Comparison of ENCODE assay signal across 17 mouse cellular contexts in genomic region chr15:27282279-27282678, GRCm38 (mm10).
DNase-seq lines count a peak whose midpoint lies in the region; ATAC-seq and TF ChIP-seq lines count a peak whose summit lies in the region.
"Had no signal": no experiment of that assay in that cellular context is flagged by ENCODE, and none has a peak within 500 bp of the region (broad histone marks: within the 10 kb centered on the region; RNA-seq: fewer than 3 reads in every experiment).

No protein-coding gene starts in this region.

- no peaks in the 10 kb centered on the region; the same call in 1 of the 2 replicates for H3K9me3 ChIP-seq in lung, embryonic 14.5 days (ENCODE audit: low read depth, low read length)
- peaks cover 9% of the 10 kb centered on the region; the same call in 1 of the 2 replicates for H3K9me3 ChIP-seq in ES-E14 (ENCODE audit: control insufficient read depth, insufficient read depth, low read depth, low read length)
- H3K9me3 ChIP-seq in heart, embryonic 10.5 days = no peaks in the 10 kb centered on the region
- H3K9me3 ChIP-seq: embryonic facial prominence, embryonic 12.5 days had no signal

- no peak overlapping the region for H3K4me3 ChIP-seq in gastrocnemius, adult 2 months
- no peak overlapping the region for H3K4me3 ChIP-seq in lung, embryonic 14.5 days (ENCODE audit: low read depth, low read length)
- no peak overlapping the region for H3K4me3 ChIP-seq in ES-E14 (ENCODE audit: insufficient read depth in 1 of 2, low read depth in 1 of 2, low read length in 2 of 2, poor library complexity in 1 of 2, severe bottlenecking in 1 of 2)
- H3K4me3 ChIP-seq in heart, embryonic 10.5 days = no peak overlapping the region
- H3K4me3 ChIP-seq: embryonic facial prominence, embryonic 12.5 days; forebrain, embryonic 10.5 days; limb, embryonic 12.5 days had no signal

- H3K36me3 ChIP-seq in lung, embryonic 14.5 days (ENCODE audit: insufficient read depth) = no peaks in the 10 kb centered on the region
- no peaks in the 10 kb centered on the region for H3K36me3 ChIP-seq in ES-E14 (ENCODE audit: control insufficient read depth, insufficient read depth, low read length, poor library complexity, severe bottlenecking)
- no peaks in the 10 kb centered on the region for H3K36me3 ChIP-seq in heart, embryonic 10.5 days
- H3K36me3 ChIP-seq: embryonic facial prominence, embryonic 12.5 days; forebrain, embryonic 10.5 days; limb, embryonic 12.5 days had no signal

- no peak for ATAC-seq in lung, embryonic 14.5 days (ENCODE audit: insufficient read depth)

- no peak overlapping the region for H3K9ac ChIP-seq in lung, embryonic 14.5 days
- no peak overlapping the region for H3K9ac ChIP-seq in ES-E14 (ENCODE audit: insufficient read depth, low read depth, low read length, poor library complexity, severe bottlenecking)
- H3K9ac ChIP-seq: embryonic facial prominence, embryonic 12.5 days; limb, embryonic 12.5 days had no signal

- no peaks in the 10 kb centered on the region for H3K27me3 ChIP-seq in lung, embryonic 14.5 days (ENCODE audit: insufficient read depth, low read length)
- H3K27me3 ChIP-seq in heart, embryonic 10.5 days (ENCODE audit: insufficient read depth, poor library complexity, severe bottlenecking) = no peaks in the 10 kb centered on the region
- H3K27me3 ChIP-seq: embryonic facial prominence, embryonic 12.5 days; limb, embryonic 12.5 days had no signal

- no peak overlapping the region for H3K4me2 ChIP-seq in lung, embryonic 14.5 days
- H3K4me2 ChIP-seq: embryonic facial prominence, embryonic 12.5 days; limb, embryonic 12.5 days; midbrain, embryonic 11.5 days had no signal

- WGBS in lung, embryonic 14.5 days = 90% methylated on average over 1 of the region's 1 CpGs
- 87% methylated on average over 1 of the region's 1 CpGs for WGBS in heart, embryonic 10.5 days

- peak; percentile 26 for TF ChIP-seq CTCF in gastrocnemius, adult 2 months (IDR thresholded peaks at IDR 0.05)
- TF ChIP-seq CTCF in lung, embryonic 14.5 days (IDR thresholded peaks at IDR 0.05; ENCODE audit: low read depth) = peak; percentile 44

- H3K4me1 ChIP-seq in lung, embryonic 14.5 days (ENCODE audit: insufficient read depth) = no peaks in the 10 kb centered on the region
- no peaks in the 10 kb centered on the region for H3K4me1 ChIP-seq in ES-E14 (ENCODE audit: control insufficient read depth in 2 of 2, insufficient read depth in 2 of 2, low read length in 2 of 2, poor library complexity in 1 of 2)
- H3K4me1 ChIP-seq in heart, embryonic 10.5 days = no peaks in the 10 kb centered on the region
- H3K4me1 ChIP-seq: embryonic facial prominence, embryonic 12.5 days; forebrain, embryonic 10.5 days; limb, embryonic 12.5 days had no signal

- H3K27ac ChIP-seq in gastrocnemius, adult 2 months = no peak overlapping the region
- no peak overlapping the region for H3K27ac ChIP-seq in lung, embryonic 14.5 days (ENCODE audit: low read depth)
- H3K27ac ChIP-seq in ES-E14 (ENCODE audit: insufficient read depth, low read depth, low read length, poor library complexity, severe bottlenecking) = no peak overlapping the region
- no peak overlapping the region for H3K27ac ChIP-seq in heart, embryonic 10.5 days
- H3K27ac ChIP-seq: embryonic facial prominence, embryonic 12.5 days; forebrain, embryonic 10.5 days; limb, embryonic 12.5 days had no signal

- intact Hi-C loops in gastrocnemius, adult 2 months (cut with DNase I) = no loop called here
- intact Hi-C loops in gastrocnemius, postnatal 36 days (cut with DNase I) = no loop called here

- in situ Hi-C loops in ES-E14 (cut with MboI; ENCODE audit: low sequenced_read_pairs in 2 of 2, unreplicated experiment in 2 of 2) = no loop called here

- DNase-seq in gastrocnemius, adult 2 months = no peak
- no peak for DNase-seq in gastrocnemius, postnatal 36 days
- no peak for DNase-seq in lung, embryonic 14.5 days
- DNase-seq in lung, postnatal 36 days = no peak
- peak; percentile 6 for DNase-seq in ES-E14 (ENCODE audit: low read depth, low spot score)
- peak; percentile 1 for DNase-seq in naive thymus-derived CD4-positive, alpha-beta T cell, adult 2 months (ENCODE audit: low read depth)
- DNase-seq in heart, embryonic 10.5 days (ENCODE audit: low spot score) = no peak
- DNase-seq in adrenal gland, postnatal 25 days = no peak
- DNase-seq: adrenal gland, postnatal 10 days; cerebellum, postnatal 25 days; heart, postnatal 14 days; kidney, postnatal 25 days; lung, postnatal 10 days had no signal

TF ChIP-seq in ES-E14, 5 proteins besides CTCF, POLR2A, EP300 and RAD21:
- TF ChIP-seq HCFC1 (IDR thresholded peaks at IDR 0.05; ENCODE audit: borderline replicate concordance, insufficient read depth, low read length) = no peak
- no peak for TF ChIP-seq ZC3H11A (IDR thresholded peaks at IDR 0.05; ENCODE audit: borderline replicate concordance, low read depth, low read length)
- TF ChIP-seq ZNF384 (IDR thresholded peaks at IDR 0.05; ENCODE audit: low read depth, low read length) = no peak
- no peak for TF ChIP-seq CHD2 (IDR thresholded peaks at IDR 0.05; ENCODE audit: low read depth, low read length)
- TF ChIP-seq MAFK (IDR thresholded peaks at IDR 0.05; ENCODE audit: insufficient read depth, low read depth, low read length) = no peak

Comparison
In these comparisons a context has a peak if more than half of its experiments do, and no peak if none do; other contexts are left out.
1. DNase-seq: peak in ES-E14 (single experiment) and naive thymus-derived CD4-positive, alpha-beta T cell, adult 2 months (single experiment); none in gastrocnemius, adult 2 months (single experiment), gastrocnemius, postnatal 36 days (0 of 2), lung, embryonic 14.5 days (single experiment), lung, postnatal 36 days (single experiment), heart, embryonic 10.5 days (single experiment) and adrenal gland, postnatal 25 days (single experiment).